Mouse (Mus musculus): ENCODE measurements around the gene Pclo. TPM values are rescaled to one million over a fixed set of nuclear protein-coding genes. Genes with fewer than 3 reads are reported as not detected.

The Pclo gene
- polyA plus RNA-seq, 1 experiment from 2014 or later = 4.4 TPM

DNA sequence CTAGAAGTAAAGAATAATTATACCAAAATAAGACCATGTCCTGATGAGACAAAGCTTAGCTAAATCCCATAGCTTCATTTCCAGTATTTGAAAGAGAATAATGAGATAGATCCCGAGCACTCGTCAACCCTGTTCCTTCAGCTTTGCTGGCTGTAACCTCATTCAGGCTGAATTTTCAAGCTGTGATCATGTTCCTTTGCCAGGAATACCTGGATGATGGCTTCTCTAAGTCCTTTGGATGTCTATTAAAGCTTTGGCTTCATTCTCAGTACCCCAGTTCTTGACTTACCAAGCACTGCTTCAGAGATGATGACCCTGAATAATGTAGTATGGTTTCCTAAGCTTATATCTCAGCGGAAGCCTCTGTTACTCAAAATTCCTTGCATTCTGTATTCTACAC is 131.1 kb downstream of the Pclo start:
- no peak overlapping the region for H3K4me2 ChIP-seq (ENCODE audit: low read length)
- DNase-seq (ENCODE audit: low spot score) (no peak), ATAC-seq (no peak)
- 83% methylated on average over 3 of the region's 3 CpGs for WGBS
- H3K4me1 ChIP-seq (ENCODE audit: control insufficient read depth, insufficient read depth, low read length) = no peaks in the 10 kb centered on the region
- H3K36me3 ChIP-seq (ENCODE audit: control insufficient read depth, insufficient read depth, low read length) = no peaks in the 10 kb centered on the region
- H3K27me3 ChIP-seq (replicated peaks; ENCODE audit: control insufficient read depth, insufficient read depth, low read length) = no peaks in the 10 kb centered on the region
- H3K27ac ChIP-seq (ENCODE audit: low read depth, low read length) = no peak overlapping the region
- no peak overlapping the region for H3K9ac ChIP-seq (ENCODE audit: low read length)
- no peaks in the 10 kb centered on the region for H3K9me3 ChIP-seq (replicated peaks; ENCODE audit: control insufficient read depth, low read length)
- no peak overlapping the region for H3K4me3 ChIP-seq (ENCODE audit: low read depth, low read length)

DNA sequence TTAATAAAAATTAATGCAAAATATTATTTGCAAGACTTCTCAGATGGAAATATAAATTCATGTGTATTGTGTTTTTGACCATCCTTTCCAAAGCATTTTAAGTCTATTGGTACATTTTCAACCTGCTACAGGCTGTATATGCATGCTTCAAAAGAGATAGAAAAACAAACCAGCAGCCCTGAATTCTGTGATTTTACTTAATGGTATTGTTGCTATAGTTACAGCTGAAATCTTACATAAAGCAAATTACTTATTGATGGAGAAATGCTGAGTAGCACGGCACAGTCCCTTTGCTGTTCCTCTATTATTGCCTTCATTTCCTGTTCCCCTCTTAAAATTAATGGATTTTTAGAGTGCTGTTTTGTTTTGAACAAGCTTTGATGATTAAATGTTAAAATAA is 145.9 kb downstream of the Pclo start:
- H3K36me3 ChIP-seq (ENCODE audit: control insufficient read depth, insufficient read depth, low read length) = no peaks in the 10 kb centered on the region
- H3K9ac ChIP-seq (ENCODE audit: low read length) = no peak overlapping the region
- WGBS = 53% methylated on average over 1 of the region's 1 CpGs
- DNase-seq (ENCODE audit: low spot score) (peak; percentile 44), ATAC-seq (peak; percentile 62; the same call in 1 of the 2 replicates)
- H3K4me2 ChIP-seq (ENCODE audit: low read length) = no peak overlapping the region
- no peaks in the 10 kb centered on the region for H3K4me1 ChIP-seq (ENCODE audit: control insufficient read depth, insufficient read depth, low read length)
- no peaks in the 10 kb centered on the region for H3K9me3 ChIP-seq (replicated peaks; ENCODE audit: control insufficient read depth, low read length)
- H3K27ac ChIP-seq (ENCODE audit: low read depth, low read length) = no peak overlapping the region
- no peak overlapping the region for H3K4me3 ChIP-seq (ENCODE audit: low read depth, low read length)
- no peaks in the 10 kb centered on the region for H3K27me3 ChIP-seq (replicated peaks; ENCODE audit: control insufficient read depth, insufficient read depth, low read length)

DNA sequence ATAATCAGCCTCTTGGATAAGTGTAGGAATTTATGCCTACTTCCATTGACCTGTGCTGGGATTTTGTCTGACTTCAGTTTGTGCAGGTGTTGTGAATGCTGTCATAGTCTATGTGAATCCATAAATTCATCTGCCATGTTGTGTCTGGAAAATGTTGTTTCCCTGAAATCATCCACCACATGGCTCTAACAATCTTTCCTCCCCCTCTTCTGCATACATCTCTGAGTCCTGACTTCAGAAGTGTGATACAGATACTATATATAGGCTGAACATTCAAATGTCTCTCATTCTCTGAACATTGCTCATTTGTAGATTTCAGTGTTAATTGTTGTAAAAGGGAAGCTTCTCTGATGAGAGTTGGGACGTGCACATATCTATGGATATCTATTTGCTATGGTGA is 147.5 kb downstream of the Pclo start:
- H3K9ac ChIP-seq (ENCODE audit: low read length) = no peak overlapping the region
- DNase-seq (ENCODE audit: low spot score) = no peak
- H3K4me3 ChIP-seq (ENCODE audit: low read depth, low read length) = no peak overlapping the region
- H3K4me2 ChIP-seq (ENCODE audit: low read length) = no peak overlapping the region
- H3K36me3 ChIP-seq (ENCODE audit: control insufficient read depth, insufficient read depth, low read length) = no peaks in the 10 kb centered on the region
- H3K9me3 ChIP-seq (replicated peaks; ENCODE audit: control insufficient read depth, low read length) = no peaks in the 10 kb centered on the region
- H3K27ac ChIP-seq (ENCODE audit: low read depth, low read length) = no peak overlapping the region
- H3K27me3 ChIP-seq (replicated peaks; ENCODE audit: control insufficient read depth, insufficient read depth, low read length) = no peaks in the 10 kb centered on the region
- H3K4me1 ChIP-seq (ENCODE audit: control insufficient read depth, insufficient read depth, low read length) = no peaks in the 10 kb centered on the region
- ATAC-seq = no peak
- 82% methylated on average over 1 of the region's 1 CpGs for WGBS

DNA sequence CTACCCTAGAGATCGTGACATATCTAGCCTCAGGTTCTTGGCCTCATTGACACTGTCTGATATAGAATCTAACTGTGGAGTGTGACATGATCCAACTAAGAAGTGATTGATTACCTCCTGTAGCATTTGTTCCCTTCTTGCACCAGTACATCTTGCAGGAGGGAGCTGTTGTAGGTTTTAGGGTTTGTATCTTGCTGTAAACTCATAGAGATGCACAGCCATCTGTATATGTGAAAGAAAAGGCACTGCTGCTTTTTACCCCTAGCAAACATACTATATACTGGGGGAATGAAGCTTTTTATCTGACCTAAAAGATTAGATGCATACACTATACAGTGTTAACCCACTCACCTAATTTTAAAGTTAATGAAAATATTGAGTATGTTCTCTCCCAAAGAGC is 147.9 kb downstream of the Pclo start:
- Histone ChIP-seq H3K27ac (ENCODE audit: low read depth, low read length) (no peak overlapping the region), H3K27me3 (replicated peaks; ENCODE audit: control insufficient read depth, insufficient read depth, low read length) (no peaks in the 10 kb centered on the region), H3K9ac (ENCODE audit: low read length) (no peak overlapping the region), H3K9me3 (replicated peaks; ENCODE audit: control insufficient read depth, low read length) (no peaks in the 10 kb centered on the region), H3K4me1 (ENCODE audit: control insufficient read depth, insufficient read depth, low read length) (no peaks in the 10 kb centered on the region), H3K4me3 (ENCODE audit: low read depth, low read length) (no peak overlapping the region), H3K36me3 (ENCODE audit: control insufficient read depth, insufficient read depth, low read length) (no peaks in the 10 kb centered on the region), H3K4me2 (ENCODE audit: low read length) (no peak overlapping the region)
- DNase-seq (ENCODE audit: low spot score) (no peak), ATAC-seq (no peak)
- 95% methylated on average over 1 of the region's 1 CpGs for WGBS

DNA sequence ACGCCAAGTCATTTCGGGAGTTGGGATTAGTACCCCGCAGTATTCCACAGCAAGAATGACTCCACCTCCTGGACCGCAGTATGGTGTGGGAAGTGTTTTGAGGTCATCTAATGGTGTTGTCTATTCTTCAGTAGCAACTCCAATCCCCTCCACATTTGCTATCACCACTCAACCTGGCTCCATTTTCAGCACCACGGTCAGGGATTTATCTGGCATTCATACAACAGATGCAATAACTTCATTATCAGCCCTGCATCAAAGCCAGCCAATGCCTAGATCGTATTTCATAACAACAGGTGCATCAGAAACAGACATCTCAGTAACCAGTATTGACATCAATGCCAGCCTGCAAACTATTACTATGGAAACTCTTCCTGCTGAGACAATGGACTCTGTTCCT is 165.7 kb downstream of the Pclo start:
- DNase-seq (ENCODE audit: low spot score) = no peak
- Histone ChIP-seq H3K9ac (ENCODE audit: low read length) (no peak overlapping the region), H3K4me3 (ENCODE audit: low read depth, low read length) (no peak overlapping the region), H3K27me3 (replicated peaks; ENCODE audit: control insufficient read depth, insufficient read depth, low read length) (no peaks in the 10 kb centered on the region), H3K9me3 (replicated peaks; ENCODE audit: control insufficient read depth, low read length) (no peaks in the 10 kb centered on the region), H3K4me1 (ENCODE audit: control insufficient read depth, insufficient read depth, low read length) (no peaks in the 10 kb centered on the region), H3K27ac (ENCODE audit: low read depth, low read length) (no peak overlapping the region), H3K4me2 (ENCODE audit: low read length) (no peak overlapping the region), H3K36me3 (ENCODE audit: control insufficient read depth, insufficient read depth, low read length) (peaks cover 13% of the 10 kb centered on the region)
- ATAC-seq = no peak
- 92% methylated on average over 6 of the region's 6 CpGs for WGBS

DNA sequence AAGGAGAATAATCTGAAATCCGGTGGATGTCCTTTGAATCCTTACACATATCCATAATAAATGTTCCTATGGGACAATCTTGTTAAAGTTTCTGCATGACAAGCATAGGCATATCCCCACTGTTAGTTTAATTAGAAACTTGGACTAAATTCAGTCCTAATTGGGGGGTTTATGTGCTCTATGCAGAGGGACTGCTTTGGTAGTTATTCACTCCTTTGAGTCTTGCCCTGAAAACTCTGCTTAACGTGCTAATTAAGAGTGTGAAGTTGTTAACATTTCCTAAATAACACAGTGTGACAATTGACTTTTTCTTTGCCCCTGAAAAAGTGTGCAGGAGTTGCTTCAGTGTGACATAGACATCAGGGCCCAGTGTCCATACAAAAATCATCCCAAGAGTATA is 177.3 kb downstream of the Pclo start:
- peak; percentile 55 for DNase-seq (ENCODE audit: low spot score)
- 13% methylated on average over 2 of the region's 2 CpGs for WGBS
- H3K36me3 ChIP-seq (ENCODE audit: control insufficient read depth, insufficient read depth, low read length) = no peaks in the 10 kb centered on the region

DNA sequence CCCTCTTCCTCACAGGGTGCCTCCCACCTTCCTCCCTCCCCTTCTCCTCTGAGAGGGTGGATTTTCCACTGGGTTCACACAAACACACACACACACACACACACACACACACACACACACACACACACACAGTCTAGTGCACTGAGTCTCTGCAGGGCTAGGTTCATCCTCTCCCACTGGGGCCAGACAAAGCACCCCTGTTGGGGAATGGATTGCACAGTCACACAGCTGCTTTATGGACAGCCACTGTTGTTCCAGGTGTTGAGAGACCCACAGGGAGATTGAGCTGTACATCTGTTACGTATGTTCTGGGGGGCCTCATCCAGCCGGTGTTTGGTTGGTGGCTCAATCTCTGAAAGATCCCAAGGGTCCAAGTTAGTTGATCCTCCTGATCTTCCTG is 182.0 kb downstream of the Pclo start:
- no peak overlapping the region for H3K9ac ChIP-seq (ENCODE audit: low read length)
- H3K36me3 ChIP-seq (ENCODE audit: control insufficient read depth, insufficient read depth, low read length) = no peaks in the 10 kb centered on the region
- WGBS = 90% methylated on average over 2 of the region's 2 CpGs
- no peak for ATAC-seq
- H3K9me3 ChIP-seq (replicated peaks; ENCODE audit: control insufficient read depth, low read length) = no peaks in the 10 kb centered on the region
- no peak overlapping the region for H3K4me3 ChIP-seq (ENCODE audit: low read depth, low read length)
- no peaks in the 10 kb centered on the region for H3K27me3 ChIP-seq (replicated peaks; ENCODE audit: control insufficient read depth, insufficient read depth, low read length)
- H3K27ac ChIP-seq (ENCODE audit: low read depth, low read length) = no peak overlapping the region
- H3K4me1 ChIP-seq (ENCODE audit: control insufficient read depth, insufficient read depth, low read length) = no peaks in the 10 kb centered on the region
- DNase-seq (ENCODE audit: low spot score) = no peak
- no peak overlapping the region for H3K4me2 ChIP-seq (ENCODE audit: low read length)

More for the DNA sequence above, 177.3 kb downstream of the Pclo start:
- no peaks in the 10 kb centered on the region for H3K4me1 ChIP-seq (ENCODE audit: control insufficient read depth, insufficient read depth, low read length)
- H3K27ac ChIP-seq (ENCODE audit: low read depth, low read length) = no peak overlapping the region
- no peak overlapping the region for H3K4me2 ChIP-seq (ENCODE audit: low read length)
- H3K9ac ChIP-seq (ENCODE audit: low read length) = no peak overlapping the region
- peak; percentile 67 for ATAC-seq
- no peak overlapping the region for H3K4me3 ChIP-seq (ENCODE audit: low read depth, low read length)
- H3K27me3 ChIP-seq (replicated peaks; ENCODE audit: control insufficient read depth, insufficient read depth, low read length) = no peaks in the 10 kb centered on the region
- no peaks in the 10 kb centered on the region for H3K9me3 ChIP-seq (replicated peaks; ENCODE audit: control insufficient read depth, low read length)

DNA sequence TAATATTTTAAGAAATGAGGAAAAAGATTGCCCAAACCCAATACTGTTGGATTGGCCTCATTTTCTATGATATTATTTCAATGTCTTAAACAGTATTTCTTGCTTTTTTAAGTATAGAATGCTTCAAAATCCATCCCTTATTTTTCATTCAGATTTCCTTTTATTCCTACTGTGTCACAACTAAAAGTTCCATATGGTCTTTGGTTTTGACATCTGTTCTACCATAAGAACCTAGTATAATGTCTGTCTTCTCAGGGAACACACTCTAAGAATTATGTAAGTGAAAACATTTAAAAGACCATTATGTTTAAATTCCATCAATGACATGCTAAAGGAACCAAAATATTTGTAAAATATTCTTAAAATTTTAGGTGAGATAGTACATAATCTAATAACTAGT is 186.2 kb downstream of the Pclo start:
- Histone ChIP-seq H3K9ac (ENCODE audit: low read length) (no peak overlapping the region), H3K27me3 (replicated peaks; ENCODE audit: control insufficient read depth, insufficient read depth, low read length) (no peaks in the 10 kb centered on the region), H3K4me3 (ENCODE audit: low read depth, low read length) (no peak overlapping the region), H3K36me3 (ENCODE audit: control insufficient read depth, insufficient read depth, low read length) (no peaks in the 10 kb centered on the region), H3K9me3 (replicated peaks; ENCODE audit: control insufficient read depth, low read length) (no peaks in the 10 kb centered on the region), H3K4me2 (ENCODE audit: low read length) (no peak overlapping the region), H3K27ac (ENCODE audit: low read depth, low read length) (no peak overlapping the region), H3K4me1 (ENCODE audit: control insufficient read depth, insufficient read depth, low read length) (no peaks in the 10 kb centered on the region)
- ATAC-seq = no peak
- DNase-seq (ENCODE audit: low spot score) = peak; percentile 30

DNA sequence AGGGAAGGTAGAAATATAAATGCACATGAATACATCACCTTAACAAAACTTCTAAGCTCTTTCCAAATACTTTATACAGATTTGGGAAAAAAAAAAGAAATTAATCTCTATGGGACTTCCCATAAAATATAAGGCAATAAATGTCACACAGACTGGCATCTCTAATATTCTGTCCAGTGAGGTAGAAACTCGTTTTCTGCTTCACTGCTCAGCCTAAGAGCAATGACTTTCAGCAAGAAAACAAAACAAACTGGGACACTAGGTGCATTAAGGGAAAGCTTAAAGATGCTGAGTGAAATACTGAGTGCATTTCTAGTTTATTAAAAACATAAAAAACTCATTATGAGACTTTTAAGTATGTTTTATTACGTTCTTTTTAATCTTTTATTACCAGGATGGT is 190.7 kb downstream of the Pclo start:
- Histone ChIP-seq H3K27me3 (replicated peaks; ENCODE audit: control insufficient read depth, insufficient read depth, low read length) (no peaks in the 10 kb centered on the region), H3K27ac (ENCODE audit: low read depth, low read length) (no peak overlapping the region), H3K9ac (ENCODE audit: low read length) (no peak overlapping the region), H3K4me1 (ENCODE audit: control insufficient read depth, insufficient read depth, low read length) (no peaks in the 10 kb centered on the region), H3K4me2 (ENCODE audit: low read length) (no peak overlapping the region), H3K9me3 (replicated peaks; ENCODE audit: control insufficient read depth, low read length) (no peaks in the 10 kb centered on the region), H3K36me3 (ENCODE audit: control insufficient read depth, insufficient read depth, low read length) (no peaks in the 10 kb centered on the region), H3K4me3 (ENCODE audit: low read depth, low read length) (no peak overlapping the region)
- 48% methylated on average over 2 of the region's 2 CpGs for WGBS
- ATAC-seq = no peak
- no peak for DNase-seq (ENCODE audit: low spot score)

DNA sequence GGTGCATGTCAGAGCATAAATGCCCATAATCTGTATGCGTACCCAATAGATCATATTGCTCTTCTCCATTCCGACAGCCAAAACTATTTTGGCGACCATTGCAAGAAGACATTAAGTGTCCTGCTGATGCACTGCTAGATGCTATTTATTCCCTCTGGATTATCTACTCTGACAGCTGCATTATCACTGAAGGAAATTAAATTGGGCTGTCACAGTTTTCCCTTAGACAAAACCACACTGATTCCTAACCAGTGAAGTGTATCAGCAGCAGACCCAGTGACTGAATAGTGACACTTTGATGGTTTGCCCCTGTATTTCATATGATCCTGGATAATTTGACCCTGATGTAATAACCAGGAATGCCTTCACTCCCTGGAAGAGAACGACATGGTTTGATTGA is 192.6 kb downstream of the Pclo start:
- ATAC-seq (no peak), DNase-seq (ENCODE audit: low spot score) (no peak)
- Histone ChIP-seq H3K9me3 (replicated peaks; ENCODE audit: control insufficient read depth, low read length) (no peaks in the 10 kb centered on the region), H3K9ac (ENCODE audit: low read length) (no peak overlapping the region), H3K27ac (ENCODE audit: low read depth, low read length) (no peak overlapping the region), H3K4me3 (ENCODE audit: low read depth, low read length) (no peak overlapping the region), H3K27me3 (replicated peaks; ENCODE audit: control insufficient read depth, insufficient read depth, low read length) (no peaks in the 10 kb centered on the region), H3K4me2 (ENCODE audit: low read length) (no peak overlapping the region), H3K36me3 (ENCODE audit: control insufficient read depth, insufficient read depth, low read length) (no peaks in the 10 kb centered on the region), H3K4me1 (ENCODE audit: control insufficient read depth, insufficient read depth, low read length) (no peaks in the 10 kb centered on the region)
- 81% methylated on average over 4 of the region's 4 CpGs for WGBS
